Mouse (Mus musculus): ENCODE results near the gene Fezf1. TPM values are rescaled to one million over a fixed set of nuclear protein-coding genes. Genes with fewer than 3 reads are reported as not detected.
A peak's percentile ranks its signal among the peaks of the same experiment; 100 is the strongest.

Fezf1 gene
- polyA plus RNA-seq, 1 experiment, result not detected

DNA sequence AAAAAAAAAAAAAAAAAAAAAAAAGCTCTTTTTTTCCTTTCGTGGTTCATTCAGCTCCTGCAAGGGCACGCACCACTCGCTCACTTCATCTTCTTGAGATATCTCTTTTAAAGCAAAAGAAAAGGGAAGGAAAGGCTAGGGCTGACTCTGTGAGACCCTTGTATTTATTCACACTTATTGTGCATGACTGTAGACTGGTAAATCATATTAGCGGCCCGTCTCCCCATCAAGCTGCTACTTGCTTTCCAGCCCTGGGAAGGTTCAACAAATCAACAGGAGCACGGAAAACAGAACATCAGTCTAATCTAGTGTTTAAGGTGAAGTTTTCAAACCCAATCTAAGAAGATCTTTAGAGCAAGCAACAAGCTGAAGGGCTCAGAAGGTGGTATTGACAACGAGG, 24.4 kb upstream of the Fezf1 start:
- TF ChIP-seq CTCF (conservative IDR thresholded peaks at IDR 0.05; ENCODE audit: insufficient read depth, insufficient read length, low read depth, low read length), result no peak
- no peak for TF ChIP-seq POLR2A (IDR thresholded peaks at IDR 0.05; ENCODE audit: low read depth, low read length)

DNA sequence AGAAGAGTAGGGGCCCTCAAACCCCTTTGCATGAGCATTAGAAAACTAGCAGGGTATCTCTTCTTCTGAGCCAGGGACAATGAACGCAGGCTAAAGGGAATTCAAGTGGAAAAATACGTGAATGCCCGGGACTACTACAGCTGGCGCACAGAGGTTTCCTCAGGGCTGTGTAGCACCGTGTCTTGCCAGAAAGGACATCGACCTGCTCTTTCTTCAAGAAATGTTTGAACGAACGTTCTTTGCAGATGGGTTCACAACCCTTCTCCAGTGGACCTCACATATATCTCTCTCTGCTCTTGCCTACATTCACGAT, 12.5 kb upstream of the Fezf1 start:
- no peak for DNase-seq
- Histone ChIP-seq H3K36me3 (ENCODE audit: control insufficient read depth, insufficient read depth, low read length) (no peaks in the 10 kb centered on the region), H3K4me3 (ENCODE audit: insufficient read depth, low read depth, low read length) (no peak overlapping the region), H3K27me3 (replicated peaks; ENCODE audit: control insufficient read depth, insufficient read depth, low read length) (peaks cover 6% of the 10 kb centered on the region), H3K4me1 (ENCODE audit: control insufficient read depth, insufficient read depth, low read length) (no peaks in the 10 kb centered on the region), H3K27ac (ENCODE audit: insufficient read depth, low read depth, low read length) (no peak overlapping the region)
- TF ChIP-seq POLR2A (IDR thresholded peaks at IDR 0.05; ENCODE audit: low read depth, low read length) (no peak), CTCF (conservative IDR thresholded peaks at IDR 0.05; ENCODE audit: insufficient read depth, insufficient read length, low read depth, low read length) (no peak)
- WGBS, result 9% methylated on average over 9 of the region's 9 CpGs

More for the DNA sequence above, 24.4 kb upstream of the Fezf1 start:
- H3K36me3 ChIP-seq (ENCODE audit: control insufficient read depth, insufficient read depth, low read length), result no peaks in the 10 kb centered on the region
- no peaks in the 10 kb centered on the region for H3K27me3 ChIP-seq (replicated peaks; ENCODE audit: control insufficient read depth, insufficient read depth, low read length)
- H3K4me3 ChIP-seq (ENCODE audit: insufficient read depth, low read depth, low read length), result no peak overlapping the region
- DNase-seq, result no peak
- no peaks in the 10 kb centered on the region for H3K4me1 ChIP-seq (ENCODE audit: control insufficient read depth, insufficient read depth, low read length)
- WGBS, result 37% methylated on average over 7 of the region's 7 CpGs
- H3K27ac ChIP-seq (ENCODE audit: insufficient read depth, low read depth, low read length), result no peak overlapping the region

- Histone ChIP-seq H3K4me1 (ENCODE audit: control insufficient read depth, insufficient read depth, low read length) (no peaks in the 10 kb centered on the region), H3K4me3 (ENCODE audit: insufficient read depth, low read depth, low read length) (no peak overlapping the region), H3K36me3 (ENCODE audit: control insufficient read depth, insufficient read depth, low read length) (no peaks in the 10 kb centered on the region), H3K27ac (ENCODE audit: insufficient read depth, low read depth, low read length) (no peak overlapping the region), H3K27me3 (replicated peaks; ENCODE audit: control insufficient read depth, insufficient read depth, low read length) (peaks cover 8% of the 10 kb centered on the region)
- WGBS, result 6% methylated on average over 36 of the region's 36 CpGs
- TF ChIP-seq CTCF (conservative IDR thresholded peaks at IDR 0.05; ENCODE audit: insufficient read depth, insufficient read length, low read depth, low read length) (no peak), POLR2A (IDR thresholded peaks at IDR 0.05; ENCODE audit: low read depth, low read length) (no peak)
- no peak for DNase-seq
Observed at GRCm38 (mm10) chr6:23260016-23260737, 12.0 kb upstream of the Fezf1 start.

DNA sequence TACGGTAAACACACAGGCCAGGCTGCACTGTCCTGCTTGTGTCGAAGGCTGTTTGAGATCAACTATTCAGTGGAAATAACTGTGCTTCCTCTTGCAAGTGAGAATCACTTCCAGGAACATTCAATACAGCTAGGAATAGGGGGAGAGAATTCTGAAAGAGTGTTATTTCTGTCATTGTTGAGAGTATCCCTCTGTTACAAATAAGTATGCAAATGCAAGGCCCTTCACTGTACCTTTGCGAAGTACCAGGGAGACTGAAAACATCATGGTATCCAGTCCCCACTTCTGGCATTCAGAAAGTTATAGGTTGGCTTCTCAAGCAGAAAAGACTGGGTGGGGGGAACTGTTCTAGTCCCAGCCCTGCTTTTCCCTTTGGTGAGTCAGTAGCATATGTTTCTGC, 9.8 kb upstream of the Fezf1 start:
- Histone ChIP-seq H3K4me3 (ENCODE audit: insufficient read depth, low read depth, low read length) (no peak overlapping the region), H3K4me1 (ENCODE audit: control insufficient read depth, insufficient read depth, low read length) (no peaks in the 10 kb centered on the region), H3K27me3 (replicated peaks; ENCODE audit: control insufficient read depth, insufficient read depth, low read length) (peaks cover 13% of the 10 kb centered on the region), H3K36me3 (ENCODE audit: control insufficient read depth, insufficient read depth, low read length) (no peaks in the 10 kb centered on the region), H3K27ac (ENCODE audit: insufficient read depth, low read depth, low read length) (no peak overlapping the region)
- no peak for TF ChIP-seq CTCF (conservative IDR thresholded peaks at IDR 0.05; ENCODE audit: insufficient read depth, insufficient read length, low read depth, low read length)
- TF ChIP-seq POLR2A (IDR thresholded peaks at IDR 0.05; ENCODE audit: low read depth, low read length), result no peak
- DNase-seq, result no peak
- WGBS, result 28% methylated on average over 3 of the region's 3 CpGs

DNA sequence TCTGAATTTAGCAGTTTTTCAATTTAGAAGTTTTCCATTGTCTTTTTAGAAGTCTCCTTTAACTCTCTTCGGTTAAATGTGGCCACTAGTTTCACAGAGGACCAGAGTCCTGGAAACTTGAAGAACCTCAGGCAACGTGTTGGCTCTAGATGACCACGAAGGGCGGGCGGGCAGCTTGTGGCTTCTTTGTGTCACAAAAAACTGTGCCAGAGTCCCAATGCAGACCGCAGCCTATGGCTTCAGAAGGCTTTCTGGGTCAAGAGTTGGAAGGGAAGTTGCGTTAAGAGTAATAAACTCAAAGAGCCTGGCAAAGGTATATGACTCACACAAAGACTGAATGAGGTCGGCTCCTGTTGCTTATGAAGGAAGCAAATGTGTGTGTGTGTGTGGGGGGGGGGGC, 7.0 kb upstream of the Fezf1 start:
- H3K27me3 ChIP-seq (replicated peaks; ENCODE audit: control insufficient read depth, insufficient read depth, low read length), result peaks cover 13% of the 10 kb centered on the region
- WGBS, result 5% methylated on average over 8 of the region's 8 CpGs

GRCm38 (mm10) chr6:23254644-23255043, 6.5 kb upstream of the Fezf1 start:
- DNase-seq, result no peak
- no peaks in the 10 kb centered on the region for H3K36me3 ChIP-seq (ENCODE audit: control insufficient read depth, insufficient read depth, low read length)
- 8% methylated on average over 11 of the region's 11 CpGs for WGBS
- no peaks in the 10 kb centered on the region for H3K4me1 ChIP-seq (ENCODE audit: control insufficient read depth, insufficient read depth, low read length)
- no peak overlapping the region for H3K27ac ChIP-seq (ENCODE audit: insufficient read depth, low read depth, low read length)
- TF ChIP-seq CTCF (conservative IDR thresholded peaks at IDR 0.05; ENCODE audit: insufficient read depth, insufficient read length, low read depth, low read length) (no peak), POLR2A (IDR thresholded peaks at IDR 0.05; ENCODE audit: low read depth, low read length) (no peak)
- H3K4me3 ChIP-seq (ENCODE audit: insufficient read depth, low read depth, low read length), result no peak overlapping the region
- H3K27me3 ChIP-seq (replicated peaks; ENCODE audit: control insufficient read depth, insufficient read depth, low read length), result peaks cover 16% of the 10 kb centered on the region

More for the DNA sequence above, 7.0 kb upstream of the Fezf1 start:
- no peak for DNase-seq
- TF ChIP-seq CTCF (conservative IDR thresholded peaks at IDR 0.05; ENCODE audit: insufficient read depth, insufficient read length, low read depth, low read length) (no peak), POLR2A (IDR thresholded peaks at IDR 0.05; ENCODE audit: low read depth, low read length) (no peak)
- Histone ChIP-seq H3K36me3 (ENCODE audit: control insufficient read depth, insufficient read depth, low read length) (no peaks in the 10 kb centered on the region), H3K4me3 (ENCODE audit: insufficient read depth, low read depth, low read length) (no peak overlapping the region), H3K4me1 (ENCODE audit: control insufficient read depth, insufficient read depth, low read length) (no peaks in the 10 kb centered on the region), H3K27ac (ENCODE audit: insufficient read depth, low read depth, low read length) (no peak overlapping the region)

DNA sequence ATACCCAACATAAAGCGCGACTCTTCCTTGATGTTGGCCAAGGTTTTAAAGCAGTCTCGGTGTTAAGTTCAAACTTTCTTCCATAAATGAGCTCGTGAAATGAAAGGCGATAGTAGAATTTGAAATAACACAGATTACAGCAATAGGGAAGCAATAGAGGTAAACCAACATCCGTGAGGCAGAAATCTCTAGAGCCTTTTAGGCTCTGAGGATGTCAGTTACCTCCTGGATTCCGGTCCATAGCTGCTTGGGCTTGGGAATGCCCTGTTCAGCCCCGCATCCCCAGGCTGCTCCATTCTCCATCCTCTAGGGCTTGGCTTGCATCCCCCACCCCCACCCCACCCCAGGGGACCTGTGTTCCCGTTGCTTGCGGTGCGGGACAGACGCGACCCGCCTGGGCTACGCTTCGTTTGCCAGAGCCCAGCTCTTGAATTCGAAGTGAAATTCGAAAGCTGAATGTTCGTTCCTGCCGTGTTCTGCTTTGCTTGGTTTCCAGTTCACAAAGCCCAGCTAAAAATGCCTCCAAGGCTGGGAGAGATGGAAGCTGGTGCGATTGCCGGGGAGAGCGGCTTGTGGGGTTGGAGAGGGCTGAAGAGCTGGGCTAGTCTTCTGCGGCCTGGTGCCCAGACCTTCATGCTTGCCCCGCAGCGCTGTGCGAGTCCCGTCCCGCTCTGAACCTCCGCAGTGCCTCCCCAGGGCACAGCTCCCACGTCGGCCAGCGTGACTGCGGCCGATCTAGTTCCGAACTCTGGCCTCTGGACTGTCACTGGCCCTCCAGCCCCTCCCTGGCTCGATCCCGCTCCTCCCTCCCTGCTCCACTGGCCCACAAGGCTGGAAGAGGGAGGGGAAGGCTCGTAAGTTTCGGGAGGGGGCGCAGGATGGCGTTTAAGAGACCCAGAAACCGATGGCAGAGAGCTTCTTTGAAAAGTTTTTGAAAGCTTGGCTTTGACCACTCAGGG, 5.5 kb upstream of the Fezf1 start:
- no peaks in the 10 kb centered on the region for H3K4me1 ChIP-seq (ENCODE audit: control insufficient read depth, insufficient read depth, low read length)
- peak; percentile 23 for DNase-seq
- H3K27ac ChIP-seq (ENCODE audit: insufficient read depth, low read depth, low read length), result no peak overlapping the region
- peaks cover 16% of the 10 kb centered on the region for H3K27me3 ChIP-seq (replicated peaks; ENCODE audit: control insufficient read depth, insufficient read depth, low read length)
- TF ChIP-seq POLR2A (IDR thresholded peaks at IDR 0.05; ENCODE audit: low read depth, low read length) (no peak), CTCF (conservative IDR thresholded peaks at IDR 0.05; ENCODE audit: insufficient read depth, insufficient read length, low read depth, low read length) (no peak)
- H3K36me3 ChIP-seq (ENCODE audit: control insufficient read depth, insufficient read depth, low read length), result no peaks in the 10 kb centered on the region
- 3% methylated on average over 43 of the region's 43 CpGs for WGBS
- no peak overlapping the region for H3K4me3 ChIP-seq (ENCODE audit: insufficient read depth, low read depth, low read length)

Data from kidney, adult 2 months (tissue).